Mouse (Mus musculus) midbrain, embryonic 13.5 days (tissue): ENCODE data around the gene Rbl2. TPM values are rescaled to one million over a fixed set of nuclear protein-coding genes. Genes with fewer than 3 reads are reported as not detected.

Source experiments
- ATAC-seq: fragments of 200-750 bp; cut with Nextera tagmentation; 2 replicates; pipeline ENCODE4 v1.8.0; 2017; ENCODE audit warnings: mild to moderate bottlenecking, moderate TSS enrichment, moderate library complexity
- H3K27ac ChIP-seq: fragments of 300-500 bp; sonication (generic); 2 replicates; pipeline ENCODE4 v1.5.1; 2015; ENCODE audit warnings: inconsistent platforms, mild to moderate bottlenecking, moderate library complexity
- H3K27me3 ChIP-seq: fragments of 300-500 bp; sonication (generic); 2 replicates; pipeline ENCODE4 v1.6.1; 2015; ENCODE audit warnings: mild to moderate bottlenecking, inconsistent platforms
- H3K36me3 ChIP-seq: fragments of 300-500 bp; sonication (generic); 2 replicates; pipeline ENCODE4 v1.6.1; 2015; ENCODE audit warnings: mild to moderate bottlenecking, inconsistent platforms
- H3K4me1 ChIP-seq: fragments of 300-500 bp; sonication (generic); replicated peaks from 2 replicates; pipeline ENCODE4 v1.6.1; 2015; ENCODE audit warnings: inconsistent platforms
- H3K4me2 ChIP-seq: fragments of 300-500 bp; sonication (generic); replicated peaks from 2 replicates; pipeline ENCODE4 v1.6.1; 2015; ENCODE audit warnings: moderate library complexity, mild to moderate bottlenecking, inconsistent platforms
- H3K4me3 ChIP-seq: fragments of 300-500 bp; sonication (generic); replicated peaks from 2 replicates; pipeline ENCODE4 v1.5.1; 2015; ENCODE audit warnings: mild to moderate bottlenecking, inconsistent platforms
- H3K9ac ChIP-seq: fragments of 300-500 bp; sonication (generic); replicated peaks from 2 replicates; pipeline ENCODE4 v1.6.1; 2015; ENCODE audit warnings: mild to moderate bottlenecking, inconsistent platforms
- H3K9me3 ChIP-seq: fragments of 300-500 bp; sonication (generic); 2 replicates; pipeline ENCODE4 v1.6.1; 2016; ENCODE audit warnings: mild to moderate bottlenecking, inconsistent platforms
- WGBS: fragments of 180-500 bp; shearing (Covaris S2); methylation state at CpG from one replicate; pipeline ENCODE4 v1.1.7; 2015; 5-methylcytosine and 5-hydroxymethylcytosine counted together
- polyA plus RNA-seq: library from polyadenylated mRNA; unstranded; fragments of >200 nt; fragmentation: Nextera tagmentation; extraction: Ambion mirVana; gene quantifications from 2 replicates; pipeline ENCODE4 v1.2.1, GENCODE M21; 2015

The Rbl2 gene
- polyA plus RNA-seq, 1 experiment from 2014 or later, result 18.1 TPM

- H3K4me2 ChIP-seq, result no peak overlapping the region
- no peak for ATAC-seq
- H3K27ac ChIP-seq, result no peak overlapping the region
- no peaks in the 10 kb centered on the region for H3K27me3 ChIP-seq
- H3K36me3 ChIP-seq, result peaks cover 70% of the 10 kb centered on the region
- WGBS, result 91% methylated on average over 5 of the region's 5 CpGs
- no peak overlapping the region for H3K4me3 ChIP-seq
- no peaks in the 10 kb centered on the region for H3K4me1 ChIP-seq
- H3K9ac ChIP-seq, result no peak overlapping the region
- no peaks in the 10 kb centered on the region for H3K9me3 ChIP-seq
Observed at GRCm38 (mm10) chr8:91114428-91114827, 44.6 kb downstream of the Rbl2 start.

- no peak overlapping the region for H3K9ac ChIP-seq
- H3K4me2 ChIP-seq, result no peak overlapping the region
- H3K27me3 ChIP-seq, result no peaks in the 10 kb centered on the region
- no peak overlapping the region for H3K27ac ChIP-seq
- WGBS, result 83% methylated on average over 11 of the region's 11 CpGs
- no peaks in the 10 kb centered on the region for H3K9me3 ChIP-seq
- H3K4me3 ChIP-seq, result no peak overlapping the region
- no peak for ATAC-seq
- no peaks in the 10 kb centered on the region for H3K4me1 ChIP-seq
- H3K36me3 ChIP-seq, result peaks cover 74% of the 10 kb centered on the region
Observed at GRCm38 (mm10) chr8:91114910-91115309, 45.1 kb downstream of the Rbl2 start.

GRCm38 (mm10) chr8:91117537-91117936, 47.7 kb downstream of the Rbl2 start:
- H3K27me3 ChIP-seq, result no peaks in the 10 kb centered on the region
- H3K9ac ChIP-seq, result no peak overlapping the region
- H3K4me2 ChIP-seq, result no peak overlapping the region
- H3K4me3 ChIP-seq, result no peak overlapping the region
- no peak overlapping the region for H3K27ac ChIP-seq
- 89% methylated on average over 4 of the region's 4 CpGs for WGBS
- H3K4me1 ChIP-seq, result no peaks in the 10 kb centered on the region
- H3K36me3 ChIP-seq, result peaks cover 85% of the 10 kb centered on the region
- no peaks in the 10 kb centered on the region for H3K9me3 ChIP-seq
- no peak for ATAC-seq

- Histone ChIP-seq H3K9me3 (no peaks in the 10 kb centered on the region), H3K36me3 (peaks cover 86% of the 10 kb centered on the region), H3K4me3 (no peak overlapping the region), H3K27ac (no peak overlapping the region), H3K27me3 (no peaks in the 10 kb centered on the region), H3K4me2 (no peak overlapping the region), H3K9ac (no peak overlapping the region), H3K4me1 (no peaks in the 10 kb centered on the region)
- WGBS, result 83% methylated on average over 3 of the region's 3 CpGs
- no peak for ATAC-seq
Observed at GRCm38 (mm10) chr8:91118131-91118530, 48.3 kb downstream of the Rbl2 start.

- 92% methylated on average over 5 of the region's 5 CpGs for WGBS
Observed at GRCm38 (mm10) chr8:91124315-91124714, 54.5 kb downstream of the Rbl2 start.

GRCm38 (mm10) chr8:91126786-91127185, 56.9 kb downstream of the Rbl2 start:
- ATAC-seq, result no peak
- H3K27me3 ChIP-seq, result no peaks in the 10 kb centered on the region
- 93% methylated on average over 8 of the region's 8 CpGs for WGBS
- H3K9ac ChIP-seq, result no peak overlapping the region
- H3K9me3 ChIP-seq, result no peaks in the 10 kb centered on the region
- no peak overlapping the region for H3K27ac ChIP-seq
- H3K4me1 ChIP-seq, result peaks cover 10% of the 10 kb centered on the region
- H3K4me3 ChIP-seq, result no peak overlapping the region
- peaks cover 70% of the 10 kb centered on the region for H3K36me3 ChIP-seq
- H3K4me2 ChIP-seq, result no peak overlapping the region

More at GRCm38 (mm10) chr8:91124315-91124714, 54.5 kb downstream of the Rbl2 start:
- Histone ChIP-seq H3K4me2 (no peak overlapping the region), H3K27ac (no peak overlapping the region), H3K4me1 (no peaks in the 10 kb centered on the region), H3K9ac (no peak overlapping the region), H3K9me3 (no peaks in the 10 kb centered on the region), H3K27me3 (no peaks in the 10 kb centered on the region), H3K36me3 (peaks cover 91% of the 10 kb centered on the region), H3K4me3 (no peak overlapping the region)
- ATAC-seq, result no peak

- H3K9me3 ChIP-seq, result no peaks in the 10 kb centered on the region
- H3K27ac ChIP-seq, result no peak overlapping the region
- H3K9ac ChIP-seq, result peak overlapping the region; percentile 89
- H3K36me3 ChIP-seq, result peaks cover 19% of the 10 kb centered on the region
- no peaks in the 10 kb centered on the region for H3K27me3 ChIP-seq
- peak overlapping the region; percentile 86 for H3K4me3 ChIP-seq
- peaks cover 35% of the 10 kb centered on the region for H3K4me1 ChIP-seq
- H3K4me2 ChIP-seq, result peak overlapping the region; percentile 85
- 83% methylated on average over 4 of the region's 4 CpGs for WGBS
- ATAC-seq, result no peak
Observed at GRCm38 (mm10) chr8:91132731-91133130, 62.9 kb downstream of the Rbl2 start.

- no peak for ATAC-seq
- H3K4me1 ChIP-seq, result peaks cover 35% of the 10 kb centered on the region
- peak overlapping the region; percentile 85 for H3K4me2 ChIP-seq
- H3K36me3 ChIP-seq, result peaks cover 11% of the 10 kb centered on the region
- no peaks in the 10 kb centered on the region for H3K9me3 ChIP-seq
- H3K4me3 ChIP-seq, result peak overlapping the region; percentile 86
- H3K9ac ChIP-seq, result peak overlapping the region; percentile 89
- H3K27ac ChIP-seq, result peak overlapping the region; percentile 69
- H3K27me3 ChIP-seq, result no peaks in the 10 kb centered on the region
- WGBS, result under 1% methylated on average over 58 of the region's 58 CpGs
Observed at GRCm38 (mm10) chr8:91133441-91134069, 63.7 kb downstream of the Rbl2 start.

GRCm38 (mm10) chr8:91134070-91134475, 64.2 kb downstream of the Rbl2 start:
- Histone ChIP-seq H3K4me3 (peak overlapping the region; percentile 86), H3K27ac (peak overlapping the region; percentile 80), H3K4me2 (peak overlapping the region; percentile 39), H3K4me1 (peaks cover 35% of the 10 kb centered on the region), H3K27me3 (no peaks in the 10 kb centered on the region), H3K9me3 (no peaks in the 10 kb centered on the region), H3K9ac (peak overlapping the region; percentile 36; the same call in 1 of the 2 replicates), H3K36me3 (peaks cover 6% of the 10 kb centered on the region)
- WGBS, result under 1% methylated on average over 24 of the region's 24 CpGs
- peak; percentile 99 for ATAC-seq

GRCm38 (mm10) chr8:91134659-91135058, 64.8 kb downstream of the Rbl2 start:
- no peaks in the 10 kb centered on the region; the same call in 1 of the 2 replicates for H3K36me3 ChIP-seq
- no peaks in the 10 kb centered on the region for H3K9me3 ChIP-seq
- no peaks in the 10 kb centered on the region for H3K27me3 ChIP-seq
- peak overlapping the region; percentile 14 for H3K4me3 ChIP-seq
- peak overlapping the region; percentile 36; the same call in 1 of the 2 replicates for H3K9ac ChIP-seq
- WGBS, result 49% methylated on average over 12 of the region's 12 CpGs
- ATAC-seq, result no peak
- peak overlapping the region; percentile 39 for H3K4me2 ChIP-seq
- peak overlapping the region; percentile 80 for H3K27ac ChIP-seq
- H3K4me1 ChIP-seq, result peaks cover 35% of the 10 kb centered on the region

GRCm38 (mm10) chr8:91135308-91136181, 65.7 kb downstream of the Rbl2 start:
- 60% methylated on average over 14 of the region's 14 CpGs for WGBS
- H3K27me3 ChIP-seq, result no peaks in the 10 kb centered on the region
- no peak overlapping the region for H3K4me2 ChIP-seq
- no peak overlapping the region for H3K4me3 ChIP-seq
- peak overlapping the region; percentile 80 for H3K27ac ChIP-seq
- peaks cover 35% of the 10 kb centered on the region for H3K4me1 ChIP-seq
- no peaks in the 10 kb centered on the region for H3K36me3 ChIP-seq
- no peak overlapping the region for H3K9ac ChIP-seq
- H3K9me3 ChIP-seq, result no peaks in the 10 kb centered on the region
- no peak for ATAC-seq

- Histone ChIP-seq H3K27ac (no peak overlapping the region), H3K27me3 (no peaks in the 10 kb centered on the region), H3K4me3 (no peak overlapping the region), H3K9me3 (0 out of 2 replicates have a peak, but pooled peaks cover 6% of the 10 kb centered on the region), H3K4me2 (no peak overlapping the region), H3K4me1 (no peaks in the 10 kb centered on the region), H3K9ac (no peak overlapping the region), H3K36me3 (no peaks in the 10 kb centered on the region)
- 87% methylated on average over 4 of the region's 4 CpGs for WGBS
- no peak for ATAC-seq
Observed at GRCm38 (mm10) chr8:91140828-91141227, 71.0 kb downstream of the Rbl2 start.
